Mouse (Mus musculus): Measurements from ENCODE around the gene Sec62. TPM values are rescaled to one million over a fixed set of nuclear protein-coding genes. Genes with fewer than 3 reads are reported as not detected.

Sec62 gene
- 86.5 and 102 TPM in 2 replicates for polyA plus RNA-seq (2015; fragmentation: Nextera tagmentation; extraction: Ambion mirVana)

GRCm38 (mm10) chr3:30792737-30793402, at the start of gene Sec62:
Sec62 (plus strand) TSS chr3:30792875.
- ATAC-seq (ENCODE audit: insufficient number of reproducible peaks, low FRiP score, low TSS enrichment, low read depth), result peak; percentile 96
- Histone ChIP-seq H3K9ac (peak within 1 kb of the TSS; percentile 99), H3K27me3 (no peaks in the 10 kb centered on the region), H3K36me3 (no peaks in the 10 kb centered on the region), H3K27ac (peak within 1 kb of the TSS; percentile 92), H3K4me2 (peak within 1 kb of the TSS; percentile 54), H3K4me3 (peak within 1 kb of the TSS; percentile 96), H3K4me1 (no peaks in the 10 kb centered on the region), H3K9me3 (no peaks in the 10 kb centered on the region)
- WGBS, result under 1% methylated on average over 62 of the region's 62 CpGs

- H3K9me3 ChIP-seq, result no peaks in the 10 kb centered on the region
- no peaks in the 10 kb centered on the region for H3K27me3 ChIP-seq
- H3K27ac ChIP-seq, result no peak overlapping the region
- ATAC-seq (ENCODE audit: insufficient number of reproducible peaks, low FRiP score, low TSS enrichment, low read depth), result no peak
- WGBS, result 85% methylated on average over 7 of the region's 7 CpGs
- H3K36me3 ChIP-seq, result no peaks in the 10 kb centered on the region
- no peak overlapping the region for H3K4me2 ChIP-seq
- H3K9ac ChIP-seq, result no peak overlapping the region
- no peaks in the 10 kb centered on the region for H3K4me1 ChIP-seq
- H3K4me3 ChIP-seq, result no peak overlapping the region
Observed at GRCm38 (mm10) chr3:30742891-30743290, 49.8 kb upstream of the Sec62 start.

GRCm38 (mm10) chr3:30746006-30746405, 46.7 kb upstream of the Sec62 start, which contains the start of gene Samd7:
Samd7 (plus strand) TSS chr3:30746293.
- H3K9ac ChIP-seq, result no peak within 1 kb of the TSS
- no peak within 1 kb of the TSS for H3K27ac ChIP-seq
- no peaks in the 10 kb centered on the region for H3K36me3 ChIP-seq
- no peak within 1 kb of the TSS for H3K4me3 ChIP-seq
- H3K4me1 ChIP-seq, result no peaks in the 10 kb centered on the region
- H3K4me2 ChIP-seq, result no peak within 1 kb of the TSS
- H3K9me3 ChIP-seq, result no peaks in the 10 kb centered on the region
- WGBS, result 73% methylated on average over 7 of the region's 7 CpGs
- no peak for ATAC-seq (ENCODE audit: insufficient number of reproducible peaks, low FRiP score, low TSS enrichment, low read depth)
- no peaks in the 10 kb centered on the region for H3K27me3 ChIP-seq

- Histone ChIP-seq H3K4me3 (no peak overlapping the region), H3K4me2 (no peak overlapping the region), H3K27ac (no peak overlapping the region), H3K36me3 (no peaks in the 10 kb centered on the region), H3K9me3 (no peaks in the 10 kb centered on the region), H3K4me1 (no peaks in the 10 kb centered on the region), H3K9ac (no peak overlapping the region), H3K27me3 (no peaks in the 10 kb centered on the region)
- 87% methylated on average over 9 of the region's 9 CpGs for WGBS
- ATAC-seq (ENCODE audit: insufficient number of reproducible peaks, low FRiP score, low TSS enrichment, low read depth), result no peak
Observed at GRCm38 (mm10) chr3:30748316-30748715, 44.4 kb upstream of the Sec62 start.

- no peak overlapping the region for H3K27ac ChIP-seq
Observed at GRCm38 (mm10) chr3:30754696-30755095, 38.0 kb upstream of the Sec62 start.

GRCm38 (mm10) chr3:30764877-30765276, 27.8 kb upstream of the Sec62 start:
- 0 out of 2 replicates have a peak, but pooled peaks cover 3% of the 10 kb centered on the region for H3K4me1 ChIP-seq
- ATAC-seq (ENCODE audit: insufficient number of reproducible peaks, low FRiP score, low TSS enrichment, low read depth), result no peak
- WGBS, result 85% methylated on average over 4 of the region's 4 CpGs

More at GRCm38 (mm10) chr3:30754696-30755095, 38.0 kb upstream of the Sec62 start:
- H3K4me2 ChIP-seq, result no peak overlapping the region
- H3K9me3 ChIP-seq, result no peaks in the 10 kb centered on the region
- no peak overlapping the region for H3K9ac ChIP-seq
- 89% methylated on average over 4 of the region's 4 CpGs for WGBS
- H3K27me3 ChIP-seq, result no peaks in the 10 kb centered on the region
- H3K4me3 ChIP-seq, result no peak overlapping the region
- H3K36me3 ChIP-seq, result no peaks in the 10 kb centered on the region
- no peak for ATAC-seq (ENCODE audit: insufficient number of reproducible peaks, low FRiP score, low TSS enrichment, low read depth)
- no peaks in the 10 kb centered on the region for H3K4me1 ChIP-seq

GRCm38 (mm10) chr3:30765311-30766027, 27.2 kb upstream of the Sec62 start:
- no peaks in the 10 kb centered on the region for H3K36me3 ChIP-seq
- no peak for ATAC-seq (ENCODE audit: insufficient number of reproducible peaks, low FRiP score, low TSS enrichment, low read depth)
- no peak overlapping the region for H3K27ac ChIP-seq
- no peak overlapping the region for H3K4me2 ChIP-seq
- H3K4me1 ChIP-seq, result 0 out of 2 replicates have a peak, but pooled peaks cover 3% of the 10 kb centered on the region
- no peak overlapping the region for H3K9ac ChIP-seq
- H3K27me3 ChIP-seq, result no peaks in the 10 kb centered on the region
- 61% methylated on average over 10 of the region's 10 CpGs for WGBS
- no peak overlapping the region for H3K4me3 ChIP-seq
- no peaks in the 10 kb centered on the region for H3K9me3 ChIP-seq

More at GRCm38 (mm10) chr3:30764877-30765276, 27.8 kb upstream of the Sec62 start:
- Histone ChIP-seq H3K9me3 (no peaks in the 10 kb centered on the region), H3K36me3 (no peaks in the 10 kb centered on the region), H3K9ac (no peak overlapping the region), H3K4me2 (no peak overlapping the region), H3K4me3 (no peak overlapping the region), H3K27me3 (no peaks in the 10 kb centered on the region), H3K27ac (no peak overlapping the region)

- H3K4me2 ChIP-seq, result no peak overlapping the region
- no peak overlapping the region for H3K4me3 ChIP-seq
- H3K4me1 ChIP-seq, result 0 out of 2 replicates have a peak, but pooled peaks cover 3% of the 10 kb centered on the region
- H3K27me3 ChIP-seq, result no peaks in the 10 kb centered on the region
- no peaks in the 10 kb centered on the region for H3K9me3 ChIP-seq
- no peaks in the 10 kb centered on the region for H3K36me3 ChIP-seq
- H3K9ac ChIP-seq, result no peak overlapping the region
- no peak overlapping the region for H3K27ac ChIP-seq
- ATAC-seq (ENCODE audit: insufficient number of reproducible peaks, low FRiP score, low TSS enrichment, low read depth), result no peak
- 65% methylated on average over 7 of the region's 7 CpGs for WGBS
Observed at GRCm38 (mm10) chr3:30766177-30766576, 26.5 kb upstream of the Sec62 start.

GRCm38 (mm10) chr3:30767271-30767670, 25.4 kb upstream of the Sec62 start:
- Histone ChIP-seq H3K27me3 (no peaks in the 10 kb centered on the region), H3K4me1 (0 out of 2 replicates have a peak, but pooled peaks cover 3% of the 10 kb centered on the region), H3K36me3 (no peaks in the 10 kb centered on the region), H3K27ac (no peak overlapping the region), H3K9me3 (no peaks in the 10 kb centered on the region), H3K9ac (no peak overlapping the region), H3K4me3 (no peak overlapping the region), H3K4me2 (no peak overlapping the region)
- ATAC-seq (ENCODE audit: insufficient number of reproducible peaks, low FRiP score, low TSS enrichment, low read depth), result no peak
- 84% methylated on average over 6 of the region's 6 CpGs for WGBS

- Histone ChIP-seq H3K4me3 (no peak overlapping the region), H3K9ac (no peak overlapping the region), H3K9me3 (no peaks in the 10 kb centered on the region), H3K27me3 (no peaks in the 10 kb centered on the region), H3K4me1 (0 out of 2 replicates have a peak, but pooled peaks cover 3% of the 10 kb centered on the region), H3K4me2 (no peak overlapping the region), H3K27ac (no peak overlapping the region), H3K36me3 (no peaks in the 10 kb centered on the region)
- WGBS, result 60% methylated on average over 10 of the region's 10 CpGs
- no peak for ATAC-seq (ENCODE audit: insufficient number of reproducible peaks, low FRiP score, low TSS enrichment, low read depth)
Observed at GRCm38 (mm10) chr3:30769755-30770515, 22.7 kb upstream of the Sec62 start.

GRCm38 (mm10) chr3:30771560-30771959, 21.1 kb upstream of the Sec62 start:
- H3K4me2 ChIP-seq, result no peak overlapping the region

More at GRCm38 (mm10) chr3:30771560-30771959, 21.1 kb upstream of the Sec62 start:
- Histone ChIP-seq H3K27ac (no peak overlapping the region), H3K27me3 (no peaks in the 10 kb centered on the region), H3K36me3 (no peaks in the 10 kb centered on the region), H3K9ac (no peak overlapping the region), H3K9me3 (no peaks in the 10 kb centered on the region), H3K4me3 (no peak overlapping the region), H3K4me1 (no peaks in the 10 kb centered on the region)
- WGBS, result 100% methylated on average over 1 of the region's 1 CpGs
- no peak for ATAC-seq (ENCODE audit: insufficient number of reproducible peaks, low FRiP score, low TSS enrichment, low read depth)

Measured in limb, embryonic 15.5 days (tissue).